Mouse (Mus musculus) C2C12 (cell line): ENCODE results near the gene Kiss1r.

Source experiments
- CEBPB ChIP-seq: IDR thresholded peaks from one replicate; pipeline ENCODE4 v1.6.1; 2011; ENCODE audit warnings: low read depth, mild to moderate bottlenecking, control low read depth, moderate library complexity
- CTCF ChIP-seq: IDR thresholded peaks from one replicate; pipeline ENCODE4 v1.5.1; 2011; ENCODE audit not compliant: control insufficient read depth, insufficient read depth, insufficient read length
- MAX ChIP-seq: IDR thresholded peaks from one replicate; pipeline ENCODE4 v1.6.1; 2011; ENCODE audit warnings: mild to moderate bottlenecking, control low read depth
- MYOD1 ChIP-seq: IDR thresholded peaks from one replicate; pipeline ENCODE4 v1.6.1; 2011; ENCODE audit warnings: low read depth; ENCODE audit not compliant: control insufficient read depth, insufficient read length
- MYOG ChIP-seq: IDR thresholded peaks from one replicate; pipeline ENCODE4 v1.6.1; 2011; ENCODE audit not compliant: control insufficient read depth, insufficient read length; ENCODE audit errors: extremely low read depth
- USF1 ChIP-seq: IDR thresholded peaks from one replicate; pipeline ENCODE4 v1.6.1; 2011; ENCODE audit warnings: low read depth, mild to moderate bottlenecking, control low read depth, moderate library complexity

DNA sequence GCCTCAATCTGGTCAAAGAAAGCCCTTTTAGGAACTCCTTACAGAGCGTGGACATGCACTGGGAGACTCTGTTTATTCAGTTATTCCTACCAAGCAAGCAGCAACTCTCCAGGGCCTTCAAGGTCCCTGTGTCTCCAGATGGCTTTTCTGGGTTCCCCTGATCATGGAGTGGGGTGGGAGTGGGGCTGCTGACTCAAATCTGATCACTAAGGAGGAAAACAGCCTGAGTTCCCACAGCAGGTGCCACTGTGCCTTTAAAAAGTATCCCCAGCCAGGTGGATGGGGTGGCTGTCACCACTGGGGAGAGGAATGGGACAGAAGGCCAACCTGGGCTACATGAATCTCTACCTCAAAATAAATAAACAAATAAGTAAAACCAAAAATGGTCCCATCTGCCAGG lies 26.2 kb downstream of the Kiss1r start:
- TF ChIP-seq CTCF (no peak), MYOG (no peak), MYOD1 (no peak), USF1 (no peak), MAX (no peak), CEBPB (no peak)
